9 mouse cellular contexts compared by ENCODE assay signal in genomic region chr11:80696350-80696749, GRCm38 (mm10).
DNase-seq lines count a peak whose midpoint lies in the region; ATAC-seq and TF ChIP-seq lines count a peak whose summit lies in the region.
"Had no signal": no experiment of that assay in that cellular context is flagged by ENCODE, and none has a peak within 500 bp of the region (broad histone marks: within the 10 kb centered on the region; RNA-seq: fewer than 3 reads in every experiment).

No protein-coding gene starts in this region.

- 15% methylated on average over 4 of the region's 4 CpGs for WGBS in forebrain, embryonic 14.5 days
- WGBS in forebrain, embryonic 13.5 days, result 10% methylated on average over 4 of the region's 4 CpGs
- WGBS in liver, embryonic 14.5 days (ENCODE audit: insufficient replicate concordance), result 8% methylated on average over 4 of the region's 4 CpGs

- H3K27me3 ChIP-seq in forebrain, embryonic 14.5 days (replicated peaks; ENCODE audit: control insufficient read depth, insufficient read depth, low read length), result no peaks in the 10 kb centered on the region
- no peaks in the 10 kb centered on the region for H3K27me3 ChIP-seq in forebrain, embryonic 13.5 days
- no peaks in the 10 kb centered on the region for H3K27me3 ChIP-seq in liver, embryonic 14.5 days (ENCODE audit: control insufficient read depth, insufficient read depth, low read length)

- H3K4me1 ChIP-seq in forebrain, embryonic 14.5 days (ENCODE audit: control insufficient read depth, insufficient read depth, low read length), result no peaks in the 10 kb centered on the region
- no peaks in the 10 kb centered on the region for H3K4me1 ChIP-seq in forebrain, embryonic 13.5 days
- no peaks in the 10 kb centered on the region for H3K4me1 ChIP-seq in liver, embryonic 14.5 days (replicated peaks; ENCODE audit: control insufficient read depth in 2 of 2, insufficient read depth in 2 of 2, low read length in 1 of 2)

- no peak overlapping the region for H3K9ac ChIP-seq in forebrain, embryonic 14.5 days (ENCODE audit: low read length)
- no peak overlapping the region for H3K9ac ChIP-seq in forebrain, embryonic 13.5 days
- H3K9ac ChIP-seq in liver, embryonic 14.5 days (replicated peaks), result no peak overlapping the region

- H3K4me3 ChIP-seq in forebrain, embryonic 14.5 days (ENCODE audit: low read depth, low read length), result no peak overlapping the region
- no peak overlapping the region for H3K4me3 ChIP-seq in forebrain, embryonic 13.5 days
- no peak overlapping the region for H3K4me3 ChIP-seq in liver, embryonic 14.5 days (ENCODE audit: insufficient read depth in 1 of 2, low read depth in 2 of 2, low read length in 2 of 2)
- H3K4me3 ChIP-seq: myocyte had no signal

- peak; percentile 88 for DNase-seq in forebrain, embryonic 14.5 days (ENCODE audit: low spot score)
- DNase-seq in liver, embryonic 14.5 days (ENCODE audit: low read depth in 3 of 3, low spot score in 3 of 3), result peak; percentile 15 to 42 (median 25)
- DNase-seq in liver, result no peak
- peak; percentile 40 for DNase-seq in c-Kit-positive CD71-positive TER-119-negative erythroid progenitor cells, embryonic 14.5 days (ENCODE audit: low read depth)
- peak; percentile 9 for DNase-seq in layer of hippocampus, adult 9-11 months
- DNase-seq in urinary bladder, postnatal 4 days (ENCODE audit: low spot score in 2 of 2), result no peak
- DNase-seq in thymus, postnatal 25 days, result no peak

- H3K9me3 ChIP-seq in forebrain, embryonic 14.5 days (replicated peaks; ENCODE audit: control insufficient read depth, low read length), result no peaks in the 10 kb centered on the region
- H3K9me3 ChIP-seq in forebrain, embryonic 13.5 days (replicated peaks), result no peaks in the 10 kb centered on the region
- H3K9me3 ChIP-seq in liver, embryonic 14.5 days (ENCODE audit: control insufficient read depth, low read length), result no peaks in the 10 kb centered on the region

- H3K36me3 ChIP-seq in forebrain, embryonic 14.5 days (ENCODE audit: control insufficient read depth, insufficient read depth, low read length), result no peaks in the 10 kb centered on the region
- H3K36me3 ChIP-seq in forebrain, embryonic 13.5 days (ENCODE audit: poor library complexity, severe bottlenecking), result no peaks in the 10 kb centered on the region
- no peaks in the 10 kb centered on the region for H3K36me3 ChIP-seq in liver, embryonic 14.5 days (replicated peaks; ENCODE audit: control insufficient read depth, insufficient read depth, low read depth)

- ATAC-seq in forebrain, embryonic 14.5 days, result no peak
- no peak for ATAC-seq in forebrain, embryonic 13.5 days
- no peak for ATAC-seq in liver, embryonic 14.5 days (ENCODE audit: insufficient read depth)

- TF ChIP-seq EP300 in liver, embryonic 14.5 days (IDR thresholded peaks at IDR 0.05; ENCODE audit: low read depth), result no peak

- H3K4me2 ChIP-seq in forebrain, embryonic 14.5 days (ENCODE audit: low read length), result no peak overlapping the region
- H3K4me2 ChIP-seq in forebrain, embryonic 13.5 days, result no peak overlapping the region
- no peak overlapping the region for H3K4me2 ChIP-seq in liver, embryonic 14.5 days (ENCODE audit: low read depth)

- H3K27ac ChIP-seq in forebrain, embryonic 14.5 days (ENCODE audit: low read depth, low read length), result no peak overlapping the region
- H3K27ac ChIP-seq in forebrain, embryonic 13.5 days, result no peak overlapping the region
- no peak overlapping the region for H3K27ac ChIP-seq in liver, embryonic 14.5 days

- peak; percentile 65 for TF ChIP-seq CTCF in liver, embryonic 14.5 days (IDR thresholded peaks at IDR 0.05; ENCODE audit: low read depth)

Comparison
In these comparisons a context has a peak if more than half of its experiments do, and no peak if none do; other contexts are left out.
1. DNase-seq: peak in forebrain, embryonic 14.5 days (single experiment), liver, embryonic 14.5 days (3 of 3), c-Kit-positive CD71-positive TER-119-negative erythroid progenitor cells, embryonic 14.5 days (single experiment) and layer of hippocampus, adult 9-11 months (single experiment); none in liver (single experiment), urinary bladder, postnatal 4 days (0 of 2) and thymus, postnatal 25 days (single experiment).